In genomic region chr17:46772038-46772403, GRCm38 (mm10) we compare ENCODE assay signal across 8 mouse cellular contexts. TPM values are rescaled to one million over a fixed set of nuclear protein-coding genes. Genes with fewer than 3 reads are reported as not detected.
DNase-seq lines count a peak whose midpoint lies in the region; ATAC-seq and TF ChIP-seq lines count a peak whose summit lies in the region.

No protein-coding gene starts in this region.

- no peak for ATAC-seq in embryonic facial prominence, embryonic 12.5 days (ENCODE audit: insufficient number of reproducible peaks, insufficient read depth, low FRiP score, low TSS enrichment)
- no peak for ATAC-seq in intestine, embryonic 16.5 days
- peak; percentile 41 for ATAC-seq in neural tube, embryonic 13.5 days (ENCODE audit: low read depth)

- intact Hi-C loops in left cerebral cortex, adult 2 months (cut with DNase I) = loop anchor here (2.0 kb wide), 1 partner anchor 19 kb away; the partner anchor contains the start of gene Cnpy3
- intact Hi-C loops in left cerebral cortex, postnatal 25 days (cut with DNase I) = loop anchor here (2.0 to 5.0 kb wide), 2 partner anchors 21 to 35 kb away; no protein-coding TSS in a partner anchor

- peaks cover 30% of the 10 kb centered on the region for H3K36me3 ChIP-seq in embryonic facial prominence, embryonic 12.5 days
- peaks cover 14% of the 10 kb centered on the region; the same call in 1 of the 2 replicates for H3K36me3 ChIP-seq in intestine, embryonic 16.5 days (ENCODE audit: control insufficient read depth, insufficient read depth, low read length)
- peaks cover 31% of the 10 kb centered on the region for H3K36me3 ChIP-seq in neural tube, embryonic 13.5 days

- peak overlapping the region; percentile 86 for H3K4me3 ChIP-seq in left cerebral cortex, adult 2 months
- H3K4me3 ChIP-seq in embryonic facial prominence, embryonic 12.5 days = peak overlapping the region; percentile 68
- peak overlapping the region; percentile 88 for H3K4me3 ChIP-seq in intestine, embryonic 16.5 days (ENCODE audit: low read length)
- H3K4me3 ChIP-seq in neural tube, embryonic 13.5 days = peak overlapping the region; percentile 92

- H3K27me3 ChIP-seq in embryonic facial prominence, embryonic 12.5 days = no peaks in the 10 kb centered on the region
- no peaks in the 10 kb centered on the region for H3K27me3 ChIP-seq in intestine, embryonic 16.5 days (replicated peaks; ENCODE audit: control insufficient read depth, insufficient read depth, low read length)
- no peaks in the 10 kb centered on the region for H3K27me3 ChIP-seq in neural tube, embryonic 13.5 days

- no peak for DNase-seq in left cerebral cortex, adult 2 months (ENCODE audit: extremely low spot score in 1 of 2, low spot score in 2 of 2)
- DNase-seq in left cerebral cortex, postnatal 25 days (ENCODE audit: low spot score in 2 of 2) = no peak
- no peak for DNase-seq in MN1 (ENCODE audit: low spot score)
- no peak for DNase-seq in spleen, adult 18-20 months
- DNase-seq in right cerebral cortex, postnatal 25 days = no peak

- peaks cover 14% of the 10 kb centered on the region; the same call in 1 of the 2 replicates for H3K4me1 ChIP-seq in embryonic facial prominence, embryonic 12.5 days
- peaks cover 12% of the 10 kb centered on the region for H3K4me1 ChIP-seq in intestine, embryonic 16.5 days (ENCODE audit: control insufficient read depth, insufficient read depth, low read length)
- H3K4me1 ChIP-seq in neural tube, embryonic 13.5 days (replicated peaks) = peaks cover 22% of the 10 kb centered on the region

- H3K27ac ChIP-seq in left cerebral cortex, adult 2 months = peak overlapping the region; percentile 87
- peak overlapping the region; percentile 79 for H3K27ac ChIP-seq in embryonic facial prominence, embryonic 12.5 days
- peak overlapping the region; percentile 65 for H3K27ac ChIP-seq in intestine, embryonic 16.5 days (ENCODE audit: low read length)
- peak overlapping the region; percentile 80 for H3K27ac ChIP-seq in neural tube, embryonic 13.5 days (replicated peaks)

- H3K9me3 ChIP-seq in embryonic facial prominence, embryonic 12.5 days = no peaks in the 10 kb centered on the region
- H3K9me3 ChIP-seq in intestine, embryonic 16.5 days (ENCODE audit: control insufficient read depth, low read length) = no peaks in the 10 kb centered on the region
- H3K9me3 ChIP-seq in neural tube, embryonic 13.5 days = no peaks in the 10 kb centered on the region

- 5% methylated on average over 5 of the region's 5 CpGs for WGBS in embryonic facial prominence, embryonic 12.5 days
- 4% methylated on average over 5 of the region's 5 CpGs for WGBS in intestine, embryonic 16.5 days
- WGBS in neural tube, embryonic 13.5 days = 14% methylated on average over 5 of the region's 5 CpGs

- H3K4me2 ChIP-seq in embryonic facial prominence, embryonic 12.5 days (replicated peaks) = peak overlapping the region; percentile 74
- peak overlapping the region; percentile 75 for H3K4me2 ChIP-seq in intestine, embryonic 16.5 days (ENCODE audit: low read depth, low read length)
- peak overlapping the region; percentile 80 for H3K4me2 ChIP-seq in neural tube, embryonic 13.5 days

- peak overlapping the region; percentile 69 for H3K9ac ChIP-seq in embryonic facial prominence, embryonic 12.5 days
- H3K9ac ChIP-seq in intestine, embryonic 16.5 days (ENCODE audit: low read depth, low read length) = peak overlapping the region; percentile 91
- peak overlapping the region; percentile 88 for H3K9ac ChIP-seq in neural tube, embryonic 13.5 days

- TF ChIP-seq CTCF in left cerebral cortex, adult 2 months (IDR thresholded peaks at IDR 0.05) = no peak

RNA-seq across cellular contexts. Expression of gene 2310039H08Rik, which starts 0.4 kb away (rescaled TPM):
- total RNA-seq in left cerebral cortex, adult 2 months (2021) = 1 to 10 TPM; 6.3 to 6.5 TPM
- total RNA-seq in left cerebral cortex, postnatal 25 days (2021) = 10 to 100 TPM in 1 of 2 experiments, 1 to 10 TPM in 1; 5.7 to 10.8 TPM
- 54.8 and 59.5 TPM in 2 replicates for polyA plus RNA-seq in embryonic facial prominence, embryonic 12.5 days (2016; fragmentation: Nextera tagmentation; extraction: Ambion mirVana)
- 102 and 104 TPM in 2 replicates for polyA plus RNA-seq in intestine, embryonic 16.5 days (2015; fragmentation: Nextera tagmentation; extraction: Ambion mirVana)
- 47.3 and 56.2 TPM in 2 replicates for polyA plus RNA-seq in neural tube, embryonic 13.5 days (2015; fragmentation: Nextera tagmentation; extraction: Ambion mirVana)

RNA-seq across cellular contexts. Expression of gene Ptcra, which starts 8.5 kb away (rescaled TPM):
- total RNA-seq in left cerebral cortex, adult 2 months (2021) = under 1 TPM in 1 of 2 experiments, not detected in 1; 0.28 TPM
- not detected for total RNA-seq in left cerebral cortex, postnatal 25 days (2021)
- 0.41 and 0.47 TPM in 2 replicates for polyA plus RNA-seq in embryonic facial prominence, embryonic 12.5 days (2016; fragmentation: Nextera tagmentation; extraction: Ambion mirVana)
- 0.34 and 0.37 TPM in 2 replicates for polyA plus RNA-seq in intestine, embryonic 16.5 days (2015; fragmentation: Nextera tagmentation; extraction: Ambion mirVana)
- polyA plus RNA-seq in neural tube, embryonic 13.5 days (2015; fragmentation: Nextera tagmentation; extraction: Ambion mirVana) = 0.39 TPM in 1 of 2 replicates, not detected in the other

RNA-seq across cellular contexts. Expression of gene Rpl7l1, which starts 10.5 kb away (rescaled TPM):
- 10 to 100 TPM; 36.7 to 51.5 TPM for total RNA-seq in left cerebral cortex, adult 2 months (2021)
- total RNA-seq in left cerebral cortex, postnatal 25 days (2021) = 10 to 100 TPM; 45.7 to 51.9 TPM
- polyA plus RNA-seq in embryonic facial prominence, embryonic 12.5 days (2016; fragmentation: Nextera tagmentation; extraction: Ambion mirVana) = 180 and 184 TPM in 2 replicates
- 142 and 153 TPM in 2 replicates for polyA plus RNA-seq in intestine, embryonic 16.5 days (2015; fragmentation: Nextera tagmentation; extraction: Ambion mirVana)
- polyA plus RNA-seq in neural tube, embryonic 13.5 days (2015; fragmentation: Nextera tagmentation; extraction: Ambion mirVana) = 93.4 and 108 TPM in 2 replicates

RNA-seq across cellular contexts. Expression of gene Cnpy3, which starts 20.0 kb away (rescaled TPM):
- 10 to 100 TPM; 65.1 to 68.1 TPM for total RNA-seq in left cerebral cortex, adult 2 months (2021)
- 10 to 100 TPM; 65.5 to 66.0 TPM for total RNA-seq in left cerebral cortex, postnatal 25 days (2021)
- 61.2 and 63.1 TPM in 2 replicates for polyA plus RNA-seq in embryonic facial prominence, embryonic 12.5 days (2016; fragmentation: Nextera tagmentation; extraction: Ambion mirVana)
- 73.9 and 75.6 TPM in 2 replicates for polyA plus RNA-seq in intestine, embryonic 16.5 days (2015; fragmentation: Nextera tagmentation; extraction: Ambion mirVana)
- 60.9 and 63.4 TPM in 2 replicates for polyA plus RNA-seq in neural tube, embryonic 13.5 days (2015; fragmentation: Nextera tagmentation; extraction: Ambion mirVana)

RNA-seq across cellular contexts. Expression of gene Gnmt, which starts 43.1 kb away (rescaled TPM):
- 1 to 10 TPM in 1 of 2 experiments, under 1 TPM in 1; 0.70 to 2.1 TPM for total RNA-seq in left cerebral cortex, adult 2 months (2021)
- under 1 TPM; 0.48 to 0.57 TPM for total RNA-seq in left cerebral cortex, postnatal 25 days (2021)
- 0.69 and 0.74 TPM in 2 replicates for polyA plus RNA-seq in embryonic facial prominence, embryonic 12.5 days (2016; fragmentation: Nextera tagmentation; extraction: Ambion mirVana)
- 8.2 and 10.0 TPM in 2 replicates for polyA plus RNA-seq in intestine, embryonic 16.5 days (2015; fragmentation: Nextera tagmentation; extraction: Ambion mirVana)
- polyA plus RNA-seq in neural tube, embryonic 13.5 days (2015; fragmentation: Nextera tagmentation; extraction: Ambion mirVana) = 1.1 and 1.8 TPM in 2 replicates
